Mouse (Mus musculus) monocyte, adult 59 days (primary cell): ENCODE results near the gene Cyb5b. TPM values are rescaled to one million over a fixed set of nuclear protein-coding genes. Genes with fewer than 3 reads are reported as not detected.

Source experiments
- total RNA-seq, 2 experiments: library from RNA; stranded (reverse); gene quantifications; one replicate each; pipeline ENCODE4 v1.2.4; 2023

Gene Cyb5b
- total RNA-seq: 10 to 100 TPM; 34.9 to 35.2 TPM

GRCm38 (mm10) chr8:107150404-107151157 lies at the start of gene Cyb5b:
TSS of gene Cyb5b (plus strand) at chr8:107150640.

Other genes starting within 250 kb of the Cyb5b start
- 10 to 100 TPM; 11.8 to 13.9 TPM for gene Sntb2, start 214.9 kb upstream of the Cyb5b start, total RNA-seq
- 10 to 100 TPM; 34.3 to 37.7 TPM for gene Vps4a, start 119.4 kb upstream of the Cyb5b start, total RNA-seq
- 1 to 10 TPM; 7.5 TPM for gene Pdf, start 102.0 kb upstream of the Cyb5b start, total RNA-seq
- gene Cog8, start 94.0 kb upstream of the Cyb5b start, total RNA-seq: 10 to 100 TPM; 24.4 to 24.9 TPM
- gene Nip7, start 93.8 kb upstream of the Cyb5b start, total RNA-seq: 10 to 100 TPM; 28.5 to 35.2 TPM
- gene Tmed6, start 85.0 kb upstream of the Cyb5b start, total RNA-seq: under 1 TPM in 1 of 2 experiments, not detected in 1; 0.85 TPM
- 10 to 100 TPM; 25.1 to 27.2 TPM for gene Terf2, start 54.1 kb upstream of the Cyb5b start, total RNA-seq
- 100 to 1,000 TPM; 100 to 102 TPM for gene Nfat5, start 142.8 kb downstream of the Cyb5b start, total RNA-seq